Mouse (Mus musculus) MN1 (cell line): ENCODE data around the gene Pacrg.

Experiments
- DNase-seq: peaks from one replicate; pipeline ENCODE4 v3.0.0-alpha.2; 2016; ENCODE audit warnings: low spot score

The Pacrg gene

GRCm38 (mm10) chr17:10406311-10406710 is 433.8 kb downstream of the Pacrg start:
- DNase-seq, result no peak

- DNase-seq, result no peak
Measured at GRCm38 (mm10) chr17:10405906-10406305, 434.2 kb downstream of the Pacrg start.

DNA sequence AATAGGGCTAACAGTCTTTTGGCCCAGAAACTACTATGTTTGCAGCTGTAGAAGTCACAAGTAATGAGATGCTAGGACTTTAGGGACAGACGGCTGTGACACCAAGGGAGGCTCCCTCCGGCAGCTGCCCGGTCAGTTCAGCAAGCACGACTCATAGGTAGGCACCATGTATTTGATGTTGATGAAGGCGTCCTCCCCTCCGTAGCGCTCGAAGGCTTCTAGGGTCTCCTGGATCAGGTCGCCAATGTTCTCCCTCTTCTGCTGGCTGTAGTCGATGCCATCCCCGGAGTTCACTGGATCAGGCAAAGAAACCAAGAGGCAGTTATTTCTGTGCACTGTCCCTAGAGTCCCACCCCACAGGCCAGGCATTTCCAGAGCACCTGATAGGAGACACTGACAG is 436.9 kb downstream of the Pacrg start:
- DNase-seq, result no peak

DNA sequence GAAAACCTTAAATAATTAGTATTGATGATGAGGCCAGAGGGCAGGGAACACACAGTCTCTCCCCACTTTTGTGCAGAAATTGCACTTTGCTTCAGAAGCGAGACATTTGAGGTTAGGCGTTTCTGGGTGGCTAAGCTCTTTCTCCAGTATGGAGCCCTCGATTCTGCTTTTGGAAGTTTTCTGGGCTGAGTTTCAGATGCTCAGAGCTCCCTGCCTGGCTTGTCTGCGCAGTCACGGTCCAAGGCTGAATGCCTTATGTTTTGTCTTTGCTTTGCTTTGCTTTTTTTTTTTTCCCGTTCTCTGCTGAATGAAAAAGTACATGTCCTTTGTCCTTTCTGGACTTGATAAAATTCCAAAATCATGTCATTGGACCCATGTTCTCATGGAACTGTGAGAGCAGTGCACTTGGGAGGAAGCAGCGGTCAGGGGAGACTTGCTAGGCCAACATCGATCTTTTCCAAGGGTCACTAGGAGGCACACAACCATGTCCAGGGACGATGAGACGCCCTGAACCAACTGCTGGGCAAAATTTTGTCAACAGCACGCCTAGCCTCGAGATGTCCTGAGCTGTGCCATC is 438.0 kb downstream of the Pacrg start:
- DNase-seq, result no peak

- DNase-seq, result no peak
Measured at GRCm38 (mm10) chr17:10401529-10401928, 438.6 kb downstream of the Pacrg start.

DNA sequence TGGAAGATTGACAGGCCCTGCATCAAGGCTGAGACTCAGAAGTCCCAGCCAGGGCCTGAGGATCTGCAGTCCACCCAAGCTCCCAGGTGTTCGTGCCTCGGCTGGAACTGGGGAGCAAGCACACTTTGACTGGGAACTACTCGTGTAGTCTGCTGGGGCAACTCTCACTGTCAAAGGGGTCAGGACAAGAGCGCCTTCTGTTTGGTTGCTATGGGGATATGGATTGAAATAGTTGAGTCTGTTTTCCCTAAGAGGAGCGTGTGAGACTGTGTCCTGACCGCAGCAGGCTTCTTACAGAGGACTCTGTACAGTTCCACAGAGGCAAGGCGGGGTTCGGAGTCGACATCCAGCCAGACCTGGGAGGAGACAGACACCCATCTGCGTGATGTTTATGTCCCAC is 440.4 kb downstream of the Pacrg start:
- DNase-seq, result no peak

- DNase-seq, result no peak
Measured at GRCm38 (mm10) chr17:10398871-10399270, 441.2 kb downstream of the Pacrg start.

GRCm38 (mm10) chr17:10397924-10398627 is 442.0 kb downstream of the Pacrg start:
- no peak for DNase-seq

- no peak for DNase-seq
Measured at GRCm38 (mm10) chr17:10397336-10397735, 442.8 kb downstream of the Pacrg start.

- no peak for DNase-seq
Measured at GRCm38 (mm10) chr17:10396863-10397262, 443.2 kb downstream of the Pacrg start.

DNA sequence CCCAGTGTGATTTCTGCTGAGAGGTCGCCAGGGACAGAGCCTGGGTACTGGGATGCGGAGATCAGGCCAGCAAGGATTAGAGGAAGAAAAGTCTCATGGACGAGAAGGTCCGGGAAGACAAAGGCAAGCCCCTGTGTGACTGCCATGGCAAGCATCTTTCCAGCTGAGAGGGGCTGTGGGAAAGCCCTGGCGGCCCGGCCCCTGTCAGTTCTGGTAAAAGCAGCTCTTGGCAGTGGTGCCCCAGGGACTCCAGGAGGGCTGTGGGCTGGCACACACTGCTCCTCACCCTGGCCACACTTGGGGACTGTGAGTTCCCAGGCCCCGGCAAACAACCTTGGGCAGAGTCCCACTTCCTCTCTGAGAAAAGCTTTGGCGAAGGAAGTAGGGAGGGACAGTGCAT is 445.3 kb downstream of the Pacrg start:
- DNase-seq, result no peak

DNA sequence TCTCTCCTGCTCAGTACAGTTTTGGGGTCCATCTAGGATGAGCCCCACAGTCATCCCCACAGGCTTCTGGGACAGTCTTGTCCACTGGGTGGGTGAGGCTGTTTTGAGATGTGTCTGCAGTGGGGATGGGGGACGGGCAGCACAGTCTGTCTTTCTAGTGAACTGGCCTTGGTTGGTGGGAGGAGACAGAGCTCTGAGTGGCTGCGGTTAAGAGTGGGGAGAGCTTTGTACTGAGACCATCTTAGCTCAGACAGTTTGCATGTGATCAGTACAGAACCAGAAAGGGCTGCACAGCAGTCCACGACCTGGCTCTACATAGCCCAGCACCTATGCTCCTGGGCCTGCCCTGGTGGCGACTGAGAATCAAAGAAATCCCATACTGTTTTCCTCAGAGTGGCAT is 446.3 kb downstream of the Pacrg start:
- no peak for DNase-seq

DNA sequence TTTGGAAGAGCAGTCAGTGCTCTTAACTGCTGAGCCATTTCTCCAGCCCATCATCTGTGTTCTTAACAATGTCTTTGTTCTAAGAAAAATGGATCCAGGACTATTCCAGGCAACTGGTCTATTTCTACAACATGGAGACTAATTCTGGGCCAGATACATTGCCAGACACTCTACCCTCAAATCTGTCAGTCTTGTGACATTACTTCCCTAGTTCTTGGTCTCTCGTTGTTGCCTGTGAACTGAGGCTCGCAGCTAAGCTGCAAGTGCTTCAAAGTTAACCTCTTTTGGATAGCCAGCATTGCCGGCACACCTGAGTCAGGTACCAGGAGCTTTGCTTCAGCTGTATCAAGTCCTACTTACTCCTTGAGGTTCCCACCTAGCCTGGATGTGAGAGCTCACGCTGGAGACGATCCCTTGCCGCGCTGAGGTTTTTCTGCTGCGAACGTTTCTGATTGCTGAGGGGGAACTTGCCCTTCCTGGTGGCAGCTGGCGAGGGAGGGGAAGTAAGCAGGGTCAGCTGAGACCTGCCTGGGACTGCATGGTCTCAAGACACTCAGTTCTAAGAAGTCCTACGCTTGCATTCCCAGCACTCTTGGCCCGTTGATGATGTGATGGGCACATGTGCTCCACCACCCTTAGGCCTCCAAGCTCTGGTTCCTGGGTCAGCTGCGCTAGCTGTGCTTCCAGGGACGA is 447.6 kb downstream of the Pacrg start:
- DNase-seq, result no peak

DNA sequence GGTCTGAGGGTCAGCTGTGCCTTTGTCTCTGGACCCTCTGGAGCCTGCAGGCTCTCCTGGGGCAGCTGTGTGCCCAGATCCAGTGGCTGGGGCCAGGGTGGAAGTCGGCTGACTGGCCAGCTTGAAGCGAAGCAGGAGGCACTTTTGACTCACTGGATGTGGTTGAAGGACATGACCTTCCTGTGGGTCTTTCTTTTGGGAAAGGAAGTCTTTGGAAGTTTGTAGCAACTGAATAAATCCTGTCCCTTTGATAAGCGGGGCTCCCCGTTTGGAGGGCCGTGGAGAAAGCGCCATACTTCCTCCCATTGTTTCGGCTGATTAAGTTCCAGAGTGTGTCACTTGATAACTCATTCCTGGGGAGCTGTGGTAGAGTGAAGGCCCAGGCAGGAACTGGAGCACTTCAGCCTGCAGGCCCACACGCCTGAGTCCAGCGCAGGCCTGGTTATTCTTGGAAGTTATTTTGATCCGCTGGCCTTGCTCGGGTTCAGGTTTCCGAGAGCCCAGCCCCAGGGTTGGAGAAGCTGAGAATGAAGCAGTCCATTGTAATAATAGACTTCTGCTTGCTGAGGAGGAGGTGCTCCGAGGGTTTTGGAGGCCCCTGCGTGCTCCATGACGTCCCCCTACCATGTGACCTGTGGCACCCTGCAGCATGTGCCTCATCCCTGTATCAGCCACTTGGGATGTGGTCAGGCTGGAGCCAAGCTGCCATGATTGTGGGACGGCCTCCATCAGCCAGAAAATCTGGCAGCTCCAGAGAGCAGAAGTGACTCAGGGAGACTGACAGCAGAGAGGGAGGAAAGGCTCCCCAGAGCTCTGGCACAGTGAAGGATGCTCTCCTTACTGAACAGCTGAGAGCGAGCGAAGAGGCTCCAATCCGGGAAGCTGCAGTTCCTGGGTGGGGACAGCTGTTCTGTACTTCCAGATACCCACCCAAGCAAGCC is 449.6 kb downstream of the Pacrg start:
- DNase-seq, result no peak

- no peak for DNase-seq
Measured at GRCm38 (mm10) chr17:10389740-10390139, 450.4 kb downstream of the Pacrg start.

- no peak for DNase-seq
Measured at GRCm38 (mm10) chr17:10386548-10386947, 453.6 kb downstream of the Pacrg start.

GRCm38 (mm10) chr17:10383406-10383805 is 456.7 kb downstream of the Pacrg start:
- DNase-seq, result no peak

DNA sequence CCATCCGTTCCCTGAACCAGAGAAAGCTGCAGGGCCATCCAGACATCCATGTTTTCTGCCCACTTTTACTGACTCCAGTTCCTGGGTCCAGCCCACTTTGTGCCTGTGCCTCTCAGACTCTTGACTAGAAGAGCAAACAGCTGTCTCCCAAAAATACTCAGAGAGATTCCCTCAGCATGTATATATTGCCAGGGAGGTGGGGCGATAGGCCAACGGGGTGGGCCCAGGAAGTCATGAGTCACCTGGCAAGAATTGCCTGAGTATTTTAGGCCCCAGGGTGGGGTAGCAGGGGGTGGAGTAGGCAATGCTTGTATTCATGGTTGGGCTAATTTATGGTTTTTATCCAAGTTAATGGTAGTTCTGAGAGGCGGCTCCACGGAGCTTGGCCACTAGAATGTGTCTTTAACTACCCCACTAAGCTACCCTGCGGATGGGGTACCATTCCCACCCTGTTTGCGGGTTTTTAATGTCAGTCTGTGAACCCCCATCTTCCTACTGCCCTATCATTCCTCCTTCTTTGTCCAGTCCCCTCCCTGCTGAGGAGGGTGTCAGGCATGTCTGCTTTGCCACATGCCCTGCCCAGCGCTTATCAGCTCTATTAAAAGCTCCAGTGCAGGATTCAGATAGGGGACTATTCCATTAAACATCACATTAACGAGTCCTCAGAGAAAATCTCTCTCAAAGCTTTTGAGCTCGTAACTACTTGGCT is 461.5 kb downstream of the Pacrg start:
- no peak for DNase-seq

DNA sequence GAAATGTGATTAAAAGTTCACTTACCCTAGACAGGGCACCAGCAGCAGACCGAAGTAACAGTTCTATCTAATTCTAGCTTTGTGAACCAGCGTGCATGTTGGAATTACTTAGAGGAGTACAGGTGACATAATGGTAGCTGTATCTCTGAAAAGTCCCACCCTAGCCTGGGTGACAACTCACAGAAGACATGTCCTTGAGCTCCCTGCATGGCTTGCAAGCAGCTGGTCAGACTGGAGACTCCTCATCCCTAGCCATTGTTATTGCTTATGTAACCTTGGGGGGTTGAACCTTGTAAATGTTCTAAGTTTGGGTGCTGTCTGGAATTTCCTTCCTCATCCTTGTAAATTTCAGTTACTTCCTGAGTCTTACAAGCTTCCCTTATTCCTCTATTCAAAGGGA is 462.5 kb downstream of the Pacrg start:
- no peak for DNase-seq

DNA sequence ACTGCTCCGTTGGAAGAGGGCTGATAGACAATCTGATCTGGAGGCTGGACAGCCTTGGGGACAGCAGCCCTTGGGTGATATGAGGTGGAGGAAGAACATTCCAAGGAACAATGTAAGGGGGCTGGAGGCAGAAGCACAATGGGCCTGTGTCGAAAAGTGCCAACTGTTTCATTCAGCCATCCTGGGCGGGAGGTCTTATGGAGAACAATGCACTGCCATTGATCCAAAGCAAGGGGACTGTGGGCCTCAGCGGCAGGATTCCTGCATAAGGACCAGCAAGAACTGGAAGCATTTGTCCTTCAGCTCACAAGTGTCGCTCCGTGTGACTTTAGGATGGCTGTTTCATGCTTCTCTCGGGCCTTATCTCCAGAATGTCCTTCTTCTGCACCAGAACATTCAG is 465.8 kb downstream of the Pacrg start:
- no peak for DNase-seq

GRCm38 (mm10) chr17:10373727-10374126 is 466.4 kb downstream of the Pacrg start:
- DNase-seq, result no peak
